Mouse (Mus musculus): ENCODE results near the gene Ints13. TPM values are rescaled to one million over a fixed set of nuclear protein-coding genes. Genes with fewer than 3 reads are reported as not detected.

Gene Ints13
- polyA plus RNA-seq, 1 experiment, result 79.8 TPM

- TF ChIP-seq POLR2A (IDR thresholded peaks at IDR 0.05; ENCODE audit: extremely low read depth, insufficient read depth, low read length) (no peak), CTCF (IDR thresholded peaks at IDR 0.05; ENCODE audit: extremely low read depth, insufficient read depth, low read length) (no peak)
- Histone ChIP-seq H3K4me3 (ENCODE audit: insufficient read depth, low read length) (no peak overlapping the region), H3K4me1 (ENCODE audit: control insufficient read depth, insufficient read depth, low read length) (no peaks in the 10 kb centered on the region), H3K27ac (ENCODE audit: insufficient read depth, low read length) (no peak overlapping the region)
These were observed 32.3 kb downstream of the Ints13 start for GRCm38 (mm10) chr6:146545289-146545865.

GRCm38 (mm10) chr6:146544622-146545021 lies 33.0 kb downstream of the Ints13 start:
- TF ChIP-seq POLR2A (IDR thresholded peaks at IDR 0.05; ENCODE audit: extremely low read depth, insufficient read depth, low read length), result no peak
- no peak for TF ChIP-seq CTCF (IDR thresholded peaks at IDR 0.05; ENCODE audit: extremely low read depth, insufficient read depth, low read length)
- Histone ChIP-seq H3K27ac (ENCODE audit: insufficient read depth, low read length) (no peak overlapping the region), H3K4me3 (ENCODE audit: insufficient read depth, low read length) (no peak overlapping the region), H3K4me1 (ENCODE audit: control insufficient read depth, insufficient read depth, low read length) (no peaks in the 10 kb centered on the region)

- TF ChIP-seq POLR2A (IDR thresholded peaks at IDR 0.05; ENCODE audit: extremely low read depth, insufficient read depth, low read length) (no peak), CTCF (IDR thresholded peaks at IDR 0.05; ENCODE audit: extremely low read depth, insufficient read depth, low read length) (no peak)
- H3K27ac ChIP-seq (ENCODE audit: insufficient read depth, low read length), result no peak overlapping the region
- H3K4me3 ChIP-seq (ENCODE audit: insufficient read depth, low read length), result no peak overlapping the region
- H3K4me1 ChIP-seq (ENCODE audit: control insufficient read depth, insufficient read depth, low read length), result no peaks in the 10 kb centered on the region
These were observed 37.2 kb downstream of the Ints13 start for GRCm38 (mm10) chr6:146540386-146540785.

- Histone ChIP-seq H3K27ac (ENCODE audit: insufficient read depth, low read length) (no peak overlapping the region), H3K4me1 (ENCODE audit: control insufficient read depth, insufficient read depth, low read length) (no peaks in the 10 kb centered on the region), H3K4me3 (ENCODE audit: insufficient read depth, low read length) (no peak overlapping the region)
- TF ChIP-seq CTCF (IDR thresholded peaks at IDR 0.05; ENCODE audit: extremely low read depth, insufficient read depth, low read length) (no peak), POLR2A (IDR thresholded peaks at IDR 0.05; ENCODE audit: extremely low read depth, insufficient read depth, low read length) (no peak)
These were observed 39.0 kb downstream of the Ints13 start for GRCm38 (mm10) chr6:146538661-146539060.

- H3K4me1 ChIP-seq (ENCODE audit: control insufficient read depth, insufficient read depth, low read length), result no peaks in the 10 kb centered on the region
- no peak for TF ChIP-seq CTCF (IDR thresholded peaks at IDR 0.05; ENCODE audit: extremely low read depth, insufficient read depth, low read length)
- no peak for TF ChIP-seq POLR2A (IDR thresholded peaks at IDR 0.05; ENCODE audit: extremely low read depth, insufficient read depth, low read length)
- no peak overlapping the region for H3K27ac ChIP-seq (ENCODE audit: insufficient read depth, low read length)
- H3K4me3 ChIP-seq (ENCODE audit: insufficient read depth, low read length), result no peak overlapping the region
These were observed 39.6 kb downstream of the Ints13 start for GRCm38 (mm10) chr6:146538071-146538470.

GRCm38 (mm10) chr6:146537111-146537510 lies 40.5 kb downstream of the Ints13 start:
- no peak for TF ChIP-seq CTCF (IDR thresholded peaks at IDR 0.05; ENCODE audit: extremely low read depth, insufficient read depth, low read length)
- TF ChIP-seq POLR2A (IDR thresholded peaks at IDR 0.05; ENCODE audit: extremely low read depth, insufficient read depth, low read length), result no peak
- no peak overlapping the region for H3K27ac ChIP-seq (ENCODE audit: insufficient read depth, low read length)
- H3K4me3 ChIP-seq (ENCODE audit: insufficient read depth, low read length), result no peak overlapping the region
- no peaks in the 10 kb centered on the region for H3K4me1 ChIP-seq (ENCODE audit: control insufficient read depth, insufficient read depth, low read length)

- Histone ChIP-seq H3K4me3 (ENCODE audit: insufficient read depth, low read length) (no peak overlapping the region), H3K27ac (ENCODE audit: insufficient read depth, low read length) (no peak overlapping the region), H3K4me1 (ENCODE audit: control insufficient read depth, insufficient read depth, low read length) (no peaks in the 10 kb centered on the region)
- TF ChIP-seq POLR2A (IDR thresholded peaks at IDR 0.05; ENCODE audit: extremely low read depth, insufficient read depth, low read length) (no peak), CTCF (IDR thresholded peaks at IDR 0.05; ENCODE audit: extremely low read depth, insufficient read depth, low read length) (no peak)
These were observed 42.1 kb downstream of the Ints13 start for GRCm38 (mm10) chr6:146535501-146535900.

GRCm38 (mm10) chr6:146533146-146533545 lies 44.5 kb downstream of the Ints13 start:
- no peak overlapping the region for H3K4me3 ChIP-seq (ENCODE audit: insufficient read depth, low read length)
- TF ChIP-seq POLR2A (IDR thresholded peaks at IDR 0.05; ENCODE audit: extremely low read depth, insufficient read depth, low read length) (no peak), CTCF (IDR thresholded peaks at IDR 0.05; ENCODE audit: extremely low read depth, insufficient read depth, low read length) (no peak)
- no peak overlapping the region for H3K27ac ChIP-seq (ENCODE audit: insufficient read depth, low read length)
- no peaks in the 10 kb centered on the region for H3K4me1 ChIP-seq (ENCODE audit: control insufficient read depth, insufficient read depth, low read length)

GRCm38 (mm10) chr6:146530769-146531168 lies 46.9 kb downstream of the Ints13 start:
- Histone ChIP-seq H3K27ac (ENCODE audit: insufficient read depth, low read length) (no peak overlapping the region), H3K4me1 (ENCODE audit: control insufficient read depth, insufficient read depth, low read length) (no peaks in the 10 kb centered on the region), H3K4me3 (ENCODE audit: insufficient read depth, low read length) (no peak overlapping the region)
- TF ChIP-seq POLR2A (IDR thresholded peaks at IDR 0.05; ENCODE audit: extremely low read depth, insufficient read depth, low read length), result no peak
- no peak for TF ChIP-seq CTCF (IDR thresholded peaks at IDR 0.05; ENCODE audit: extremely low read depth, insufficient read depth, low read length)

- no peak for TF ChIP-seq POLR2A (IDR thresholded peaks at IDR 0.05; ENCODE audit: extremely low read depth, insufficient read depth, low read length)
- no peak for TF ChIP-seq CTCF (IDR thresholded peaks at IDR 0.05; ENCODE audit: extremely low read depth, insufficient read depth, low read length)
- H3K27ac ChIP-seq (ENCODE audit: insufficient read depth, low read length), result no peak overlapping the region
- H3K4me3 ChIP-seq (ENCODE audit: insufficient read depth, low read length), result no peak overlapping the region
- H3K4me1 ChIP-seq (ENCODE audit: control insufficient read depth, insufficient read depth, low read length), result no peaks in the 10 kb centered on the region
These were observed 47.3 kb downstream of the Ints13 start for GRCm38 (mm10) chr6:146530363-146530762.

Data from cortical plate, adult 2 months (tissue).